Mouse (Mus musculus) bone marrow macrophage, adult 2 months (primary cell): ENCODE measurements at regions not wholly inside any gene's neighbourhood (a gene's known extent, or its start where the extent isn't known, plus 50 kb on each side); places are given as distances from the start of the nearest gene placed in this dataset.

ENCODE experiments used
- CTCF ChIP-seq: IDR thresholded peaks from 2 replicates; pipeline ENCODE4 v1.5.1; 2012; ENCODE audit warnings: low read depth, mild to moderate bottlenecking, low read length, moderate library complexity
- POLR2A ChIP-seq: IDR thresholded peaks from 2 replicates; pipeline ENCODE4 v1.6.1; 2012; ENCODE audit warnings: mild to moderate bottlenecking, low read depth, low read length, borderline replicate concordance

GRCm38 (mm10) chr1:181273540-181274204 is 61.9 kb upstream of the Wdr26 start:
- TF ChIP-seq POLR2A, result no peak
- no peak for TF ChIP-seq CTCF
